Mouse (Mus musculus) stomach, postnatal 0 days (tissue): ENCODE measurements around the gene Zfp398. TPM values are rescaled to one million over a fixed set of nuclear protein-coding genes. Genes with fewer than 3 reads are reported as not detected.

Experiments used
- ATAC-seq: fragments of 200-750 bp; cut with Nextera tagmentation; 2 replicates; pipeline ENCODE4 v1.8.0; 2017; ENCODE audit not compliant: low FRiP score, low TSS enrichment
- DNase-seq: peaks from one replicate; pipeline ENCODE4 v3.0.0-alpha.2; 2016; ENCODE audit warnings: low spot score
- H3K27ac ChIP-seq: fragments of 300-500 bp; sonication (generic); replicated peaks from 2 replicates; pipeline ENCODE4 v1.5.1; 2014; ENCODE audit warnings: mild to moderate bottlenecking, control low read depth
- H3K27me3 ChIP-seq: fragments of 300-500 bp; sonication (generic); 2 replicates; pipeline ENCODE4 v1.6.1; 2014; ENCODE audit warnings: low read length; ENCODE audit not compliant: control insufficient read depth, insufficient read depth
- H3K36me3 ChIP-seq: fragments of 300-500 bp; sonication (generic); 2 replicates; pipeline ENCODE4 v1.6.1; 2014; ENCODE audit warnings: low read length, mixed read lengths; ENCODE audit not compliant: control insufficient read depth, insufficient read depth
- H3K4me1 ChIP-seq: fragments of 300-500 bp; sonication (generic); replicated peaks from 2 replicates; pipeline ENCODE4 v1.6.1; 2014; ENCODE audit warnings: antibody characterized with exemption; ENCODE audit not compliant: control insufficient read depth, insufficient read depth
- H3K4me2 ChIP-seq: fragments of 300-500 bp; sonication (generic); replicated peaks from 2 replicates; pipeline ENCODE4 v1.6.1; 2014; ENCODE audit warnings: low read depth, mild to moderate bottlenecking, control low read depth, moderate library complexity
- H3K4me3 ChIP-seq: fragments of 300-500 bp; sonication (generic); 2 replicates; pipeline ENCODE4 v1.5.1; 2014; ENCODE audit warnings: low read depth, low read length, control low read depth
- H3K9ac ChIP-seq: fragments of 300-500 bp; sonication (generic); 2 replicates; pipeline ENCODE4 v1.6.1; 2014; ENCODE audit warnings: mild to moderate bottlenecking, low read length, control low read depth, mixed read lengths
- H3K9me3 ChIP-seq: fragments of 300-500 bp; sonication (generic); 2 replicates; pipeline ENCODE4 v1.6.1; 2016; ENCODE audit warnings: low read length; ENCODE audit not compliant: control insufficient read depth
- CTCF ChIP-seq: IDR thresholded peaks from 2 replicates; pipeline ENCODE4 v1.5.1; 2016; ENCODE audit warnings: antibody characterized with exemption, low read depth, mild to moderate bottlenecking, moderate library complexity
- EP300 ChIP-seq: optimal IDR thresholded peaks from 2 replicates; pipeline ENCODE3; 2016; ENCODE audit warnings: antibody characterized with exemption
- WGBS: fragments of 180-500 bp; shearing (Covaris S2); extraction: QIAGEN DNeasy Blood & Tissue Kit; methylation state at CpG from one replicate; pipeline ENCODE4 v1.1.7; 2014; 5-methylcytosine and 5-hydroxymethylcytosine counted together
- polyA plus RNA-seq: library from polyadenylated mRNA; unstranded; fragments of >200 nt; fragmentation: Nextera tagmentation; extraction: Ambion mirVana; gene quantifications from 2 replicates; pipeline ENCODE4 v1.2.1, GENCODE M21; 2015

Gene Zfp398
- polyA plus RNA-seq, 1 experiment from 2014 or later = 3.8 TPM

GRCm38 (mm10) chr6:47830104-47831078, 5.1 kb upstream of the Zfp398 start, which contains the start of gene Zfp786:
Gene Zfp786, minus strand, starts transcription at chr6:47830867.
- peak within 1 kb of the TSS; percentile 67 for H3K4me2 ChIP-seq
- 2% methylated on average over 62 of the region's 64 CpGs for WGBS
- no peaks in the 10 kb centered on the region for H3K4me1 ChIP-seq
- H3K4me3 ChIP-seq = peak within 1 kb of the TSS; percentile 90
- H3K9me3 ChIP-seq = no peaks in the 10 kb centered on the region
- DNase-seq = peak; percentile 95
- peak within 1 kb of the TSS; percentile 85 for H3K9ac ChIP-seq
- no peaks in the 10 kb centered on the region for H3K27me3 ChIP-seq
- H3K27ac ChIP-seq = peak within 1 kb of the TSS; percentile 79
- TF ChIP-seq CTCF (peak; percentile 99), EP300 (no peak)
- ATAC-seq = peak; percentile 93
- H3K36me3 ChIP-seq = no peaks in the 10 kb centered on the region

GRCm38 (mm10) chr6:47832220-47832619, 3.2 kb upstream of the Zfp398 start:
- DNase-seq = no peak
- Histone ChIP-seq H3K4me3 (no peak overlapping the region), H3K36me3 (no peaks in the 10 kb centered on the region), H3K9me3 (no peaks in the 10 kb centered on the region), H3K4me1 (no peaks in the 10 kb centered on the region), H3K9ac (no peak overlapping the region), H3K27me3 (no peaks in the 10 kb centered on the region), H3K4me2 (no peak overlapping the region), H3K27ac (no peak overlapping the region)
- no peak for TF ChIP-seq CTCF
- no peak for TF ChIP-seq EP300
- 93% methylated on average over 1 of the region's 1 CpGs for WGBS
- no peak for ATAC-seq

- Histone ChIP-seq H3K36me3 (no peaks in the 10 kb centered on the region), H3K4me2 (peak overlapping the region; percentile 75), H3K27me3 (no peaks in the 10 kb centered on the region), H3K27ac (peak overlapping the region; percentile 98), H3K9ac (peak overlapping the region; percentile 94), H3K4me1 (no peaks in the 10 kb centered on the region), H3K9me3 (no peaks in the 10 kb centered on the region), H3K4me3 (peak overlapping the region; percentile 96)
- WGBS = 0% methylated on average over 47 of the region's 49 CpGs
- ATAC-seq (peak; percentile 59), DNase-seq (peak; percentile 66)
- TF ChIP-seq EP300 (no peak), CTCF (no peak)
These were observed 592 bp downstream of the Zfp398 start for GRCm38 (mm10) chr6:47835984-47836521.

- H3K9ac ChIP-seq = no peak overlapping the region
- no peaks in the 10 kb centered on the region for H3K36me3 ChIP-seq
- ATAC-seq = no peak
- H3K9me3 ChIP-seq = no peaks in the 10 kb centered on the region
- WGBS = 55% methylated on average over 2 of the region's 2 CpGs
- H3K27me3 ChIP-seq = no peaks in the 10 kb centered on the region
- H3K4me3 ChIP-seq = no peak overlapping the region
- H3K4me1 ChIP-seq = no peaks in the 10 kb centered on the region
- H3K4me2 ChIP-seq = no peak overlapping the region
- no peak overlapping the region for H3K27ac ChIP-seq
- TF ChIP-seq EP300 = no peak
- no peak for TF ChIP-seq CTCF
- no peak for DNase-seq
These were observed 2.2 kb downstream of the Zfp398 start for GRCm38 (mm10) chr6:47837630-47838029.

GRCm38 (mm10) chr6:47841077-47841476, 5.6 kb downstream of the Zfp398 start:
- H3K27me3 ChIP-seq = no peaks in the 10 kb centered on the region
- no peak overlapping the region for H3K27ac ChIP-seq
- no peaks in the 10 kb centered on the region; the same call in 1 of the 2 replicates for H3K36me3 ChIP-seq
- no peak overlapping the region for H3K4me3 ChIP-seq
- TF ChIP-seq CTCF (no peak), EP300 (no peak)
- ATAC-seq (no peak), DNase-seq (no peak)
- no peaks in the 10 kb centered on the region for H3K9me3 ChIP-seq
- H3K9ac ChIP-seq = no peak overlapping the region
- 100% methylated on average over 1 of the region's 1 CpGs for WGBS
- H3K4me1 ChIP-seq = no peaks in the 10 kb centered on the region
- H3K4me2 ChIP-seq = no peak overlapping the region

GRCm38 (mm10) chr6:47841831-47842230, 6.4 kb downstream of the Zfp398 start:
- Histone ChIP-seq H3K4me3 (no peak overlapping the region), H3K4me1 (no peaks in the 10 kb centered on the region), H3K9ac (no peak overlapping the region), H3K36me3 (no peaks in the 10 kb centered on the region; the same call in 1 of the 2 replicates), H3K9me3 (no peaks in the 10 kb centered on the region), H3K27me3 (no peaks in the 10 kb centered on the region), H3K4me2 (no peak overlapping the region), H3K27ac (no peak overlapping the region)
- 93% methylated on average over 2 of the region's 2 CpGs for WGBS
- DNase-seq = no peak
- TF ChIP-seq CTCF (no peak), EP300 (no peak)
- no peak for ATAC-seq
